Mouse (Mus musculus): ENCODE measurements at regions not wholly inside any gene's neighbourhood (a gene's known extent, or its start where the extent isn't known, plus 50 kb on each side); places are given as distances from the start of the nearest gene placed in this dataset.

GRCm38 (mm10) chr16:8117543-8118167 lies 307.3 kb downstream of the Tmem114 start:
- no peak for DNase-seq (ENCODE audit: low spot score in 2 of 2)
- intact Hi-C loops (cut with DNase I) = no loop called here

DNA sequence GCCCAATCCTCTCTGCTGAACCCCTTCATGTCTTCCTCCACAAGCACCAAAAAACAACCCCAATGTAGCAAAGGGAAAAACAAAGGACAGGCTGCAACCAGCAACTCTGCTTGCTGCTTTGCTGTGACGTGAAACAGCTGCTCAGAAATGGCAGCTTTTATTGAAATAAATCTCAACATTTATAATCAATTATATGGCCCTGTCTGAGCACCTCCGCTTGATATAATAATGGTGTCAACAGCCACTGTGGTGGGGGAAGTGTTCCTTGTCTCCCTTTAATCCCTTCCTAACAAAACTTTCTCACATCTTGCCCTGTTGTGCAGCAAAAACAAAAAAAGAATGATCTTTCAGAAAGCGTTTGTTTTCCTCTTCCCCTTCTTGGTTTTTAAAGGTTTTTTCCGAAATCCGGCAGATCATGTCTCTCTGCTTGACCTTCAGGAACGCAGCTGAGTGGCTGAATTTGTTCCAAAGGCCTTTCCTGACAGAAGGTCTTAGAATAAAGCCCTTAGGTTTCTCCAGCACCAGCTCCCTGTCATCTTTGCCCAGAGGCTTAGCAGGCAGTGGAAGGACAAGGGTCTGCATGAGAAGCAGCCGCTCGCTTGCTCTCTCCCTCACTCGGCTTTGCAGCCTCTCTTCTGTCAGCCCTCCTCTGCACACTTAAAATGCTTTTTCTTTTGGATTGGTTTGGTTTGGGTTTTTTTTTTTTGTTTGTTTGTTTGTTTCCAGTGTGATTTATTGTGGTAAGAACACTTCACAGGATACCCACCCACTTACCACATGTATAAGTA lies 313.4 kb downstream of the Tmem114 start:
- DNase-seq (ENCODE audit: low spot score in 2 of 2) = no peak
- intact Hi-C loops (cut with DNase I) = no loop called here

DNA sequence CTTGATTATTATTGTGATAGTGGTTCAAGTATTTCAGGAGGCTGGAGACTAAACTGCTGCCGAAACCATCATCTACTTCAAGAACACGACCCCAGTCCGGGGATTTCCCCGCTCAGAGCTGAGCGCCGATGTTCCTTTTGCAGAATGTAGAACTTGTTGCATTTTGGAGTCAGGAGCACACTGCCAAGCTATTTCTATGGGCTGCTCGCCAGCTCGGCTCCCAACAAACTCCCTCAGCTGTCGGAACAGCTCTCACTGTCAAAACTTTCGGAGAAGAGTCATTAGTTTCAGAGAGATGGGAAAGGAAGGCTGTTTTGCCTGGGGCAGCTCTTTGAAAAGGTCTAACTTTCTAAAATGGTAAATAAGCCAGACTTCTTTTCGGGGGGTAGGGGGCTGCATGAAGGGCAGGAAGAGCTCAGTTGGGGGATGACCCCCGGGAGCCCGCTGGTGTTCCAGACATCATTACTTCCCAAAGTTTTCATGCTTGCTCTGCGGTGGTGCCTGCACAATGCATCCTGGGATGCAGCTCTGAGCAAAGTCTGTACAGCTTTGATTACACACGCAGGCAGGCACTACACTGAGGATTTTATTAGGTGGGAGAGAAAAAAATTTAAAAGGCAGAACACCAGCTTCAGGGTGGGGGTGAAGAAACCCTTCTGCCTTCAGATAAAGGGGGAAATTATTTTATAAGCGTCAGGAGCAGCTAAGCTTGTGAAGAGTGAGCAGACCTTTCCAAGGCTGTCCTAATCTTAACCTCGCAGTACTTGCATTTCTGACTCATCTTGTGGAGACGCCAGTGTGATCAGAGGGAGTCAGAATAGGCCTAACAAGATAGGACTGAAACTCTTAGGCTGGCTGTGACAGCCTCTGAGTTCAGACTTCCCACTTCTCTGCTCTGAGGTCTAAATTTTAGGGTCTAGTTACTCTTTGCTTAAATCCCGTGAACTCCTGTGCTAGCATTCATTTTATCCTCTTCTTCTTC lies 316.5 kb downstream of the Tmem114 start:
- intact Hi-C loops (cut with DNase I) = no loop called here
- peak in 1 of 2 experiments; percentile 19 for DNase-seq (ENCODE audit: low spot score in 2 of 2)

GRCm38 (mm10) chr16:8079024-8079423 lies 345.9 kb downstream of the Tmem114 start:
- DNase-seq (ENCODE audit: low spot score in 2 of 2) = no peak
- intact Hi-C loops (cut with DNase I) = no loop called here

DNA sequence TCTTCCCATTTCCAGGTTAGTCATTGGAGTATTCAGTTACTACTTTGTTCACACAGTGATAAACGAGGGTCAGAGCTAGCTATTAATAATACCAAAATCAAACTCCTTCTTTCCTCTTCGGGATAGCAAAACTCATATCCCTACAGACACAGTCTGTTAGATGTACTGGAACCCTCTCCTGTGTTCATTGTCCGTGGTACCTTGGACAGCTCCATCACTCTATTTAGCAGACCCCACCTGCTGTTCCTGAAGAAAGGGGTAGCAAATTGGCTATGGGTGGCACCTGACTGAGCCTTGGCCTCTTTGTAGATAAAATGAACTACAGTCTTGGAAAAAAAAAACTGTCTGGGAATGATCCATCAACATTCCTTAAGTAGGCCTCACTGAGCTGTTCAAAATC lies 346.5 kb downstream of the Tmem114 start:
- DNase-seq (ENCODE audit: low spot score in 2 of 2) = no peak
- intact Hi-C loops (cut with DNase I) = no loop called here

DNA sequence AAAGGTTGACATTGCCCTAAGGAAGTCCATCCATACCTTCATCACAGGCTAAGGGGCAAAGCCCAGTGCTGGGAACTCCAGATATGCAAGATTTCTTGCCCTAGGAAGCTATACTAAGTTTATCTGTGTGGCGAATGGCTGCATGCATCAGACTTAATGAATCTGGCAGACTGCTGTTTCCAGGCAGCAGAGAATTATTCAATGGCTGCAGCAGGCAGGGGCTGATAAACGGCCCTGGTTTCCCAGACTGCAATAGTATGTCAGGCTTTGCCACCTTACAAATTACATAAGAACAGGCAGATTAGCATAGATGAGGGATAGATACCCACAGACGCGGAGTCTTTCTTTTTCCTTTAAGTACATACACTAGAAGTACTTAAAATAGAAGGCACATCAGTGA lies 350.2 kb downstream of the Tmem114 start:
- intact Hi-C loops (cut with DNase I) = no loop called here
- peak in 1 of 2 experiments; percentile 5 for DNase-seq (ENCODE audit: low spot score in 2 of 2)

- DNase-seq (ENCODE audit: low spot score in 2 of 2) = no peak
- intact Hi-C loops (cut with DNase I) = no loop called here
Measured at GRCm38 (mm10) chr16:8053936-8054335, 371.0 kb downstream of the Tmem114 start.

GRCm38 (mm10) chr16:8008966-8009365 lies 416.0 kb downstream of the Tmem114 start:
- peak; percentile 71 to 72 for DNase-seq (ENCODE audit: low spot score in 2 of 2)
- intact Hi-C loops (cut with DNase I) = no loop called here

DNA sequence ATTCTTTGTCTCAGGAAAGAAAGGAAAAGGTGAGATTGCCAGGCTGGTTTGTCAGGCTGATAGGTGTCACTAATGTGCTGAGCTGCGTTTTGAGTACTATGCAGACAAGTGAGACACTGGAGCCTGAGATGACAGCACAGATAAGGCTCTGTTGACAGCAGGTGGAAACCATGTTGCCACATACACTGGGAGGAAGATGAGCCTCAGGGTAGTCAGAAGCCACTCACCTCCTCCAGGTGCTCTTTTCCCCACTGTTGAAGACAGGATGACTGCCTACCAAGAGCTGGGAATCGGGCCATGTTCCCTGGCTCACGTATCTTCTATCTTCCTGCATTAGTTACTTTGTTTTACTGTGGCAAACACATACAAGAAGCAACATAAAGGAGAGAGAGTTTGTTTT lies 418.3 kb downstream of the Tmem114 start:
- intact Hi-C loops (cut with DNase I) = no loop called here

DNA sequence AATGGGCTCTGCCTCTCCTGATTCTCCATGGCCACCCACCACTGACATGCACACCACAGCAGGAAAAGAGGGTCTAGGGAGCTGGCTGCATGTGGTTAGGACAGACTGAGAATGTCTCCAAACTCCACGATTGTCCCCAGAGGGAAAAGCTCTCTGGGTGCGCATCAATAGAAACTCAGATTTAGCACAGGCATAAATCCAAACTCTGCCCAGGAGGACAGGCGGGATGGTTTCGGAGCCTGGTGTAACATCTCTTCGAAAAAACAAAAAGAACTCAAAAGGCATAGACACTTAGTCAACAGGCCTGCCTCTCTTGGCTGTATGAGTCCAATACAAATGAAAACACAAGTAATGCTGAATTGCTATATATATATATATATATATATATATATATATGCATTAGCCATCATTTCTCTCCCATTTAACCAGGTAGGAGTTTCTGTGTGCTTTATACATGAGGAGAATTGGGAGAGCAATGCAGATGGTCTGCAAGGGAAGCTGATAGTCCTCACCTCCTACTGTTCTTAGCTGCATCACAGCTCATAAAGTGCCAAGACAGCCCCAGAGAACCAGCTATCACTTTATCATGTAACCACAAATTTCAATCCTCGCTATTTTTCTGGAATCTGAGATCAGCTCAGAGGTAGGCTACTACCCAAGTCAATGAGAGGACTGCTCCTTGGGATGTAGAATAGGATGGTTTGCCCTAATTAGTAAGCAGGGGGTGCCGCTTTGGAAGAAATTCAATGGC lies 422.4 kb downstream of the Tmem114 start:
- intact Hi-C loops (cut with DNase I) = no loop called here
- peak in 1 of 2 experiments; percentile 51 for DNase-seq (ENCODE audit: low spot score in 2 of 2)

More for the DNA sequence above, 418.3 kb downstream of the Tmem114 start:
- no peak for DNase-seq (ENCODE audit: low spot score in 2 of 2)

GRCm38 (mm10) chr16:7982816-7983215 lies 442.1 kb downstream of the Tmem114 start:
- no peak for DNase-seq (ENCODE audit: low spot score in 2 of 2)
- intact Hi-C loops (cut with DNase I) = no loop called here

- DNase-seq (ENCODE audit: low spot score in 2 of 2) = no peak
- intact Hi-C loops (cut with DNase I) = no loop called here
Measured at GRCm38 (mm10) chr16:7978466-7978865, 446.5 kb downstream of the Tmem114 start.

DNA sequence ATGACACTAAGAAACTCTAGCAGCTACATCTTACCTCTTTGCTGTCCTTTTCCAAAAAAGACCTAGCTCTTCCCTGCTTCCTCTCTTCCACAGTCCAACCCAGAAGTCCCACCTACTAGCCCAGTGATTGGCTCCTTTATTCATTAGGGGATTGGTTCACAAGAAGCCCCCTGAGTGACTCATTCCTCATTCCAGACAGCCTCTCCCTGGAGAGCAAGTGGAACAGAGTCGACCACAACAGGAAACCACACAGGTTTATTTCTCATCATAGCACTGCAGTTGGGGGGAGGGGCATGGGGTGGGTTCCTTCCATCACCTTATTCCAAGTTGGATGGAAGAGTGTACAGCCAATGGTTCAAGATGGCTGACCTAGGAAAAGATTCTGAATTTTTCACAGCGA lies 473.3 kb downstream of the Tmem114 start:
- intact Hi-C loops (cut with DNase I) = no loop called here
- no peak for DNase-seq (ENCODE audit: low spot score in 2 of 2)

GRCm38 (mm10) chr16:7942333-7942732 lies 482.6 kb downstream of the Tmem114 start:
- no peak for DNase-seq (ENCODE audit: low spot score in 2 of 2)
- intact Hi-C loops (cut with DNase I) = no loop called here

GRCm38 (mm10) chr16:7937167-7937566 lies 487.8 kb downstream of the Tmem114 start:
- no peak for DNase-seq (ENCODE audit: low spot score in 2 of 2)
- intact Hi-C loops (cut with DNase I) = no loop called here

- intact Hi-C loops (cut with DNase I) = no loop called here
- no peak for DNase-seq (ENCODE audit: low spot score in 2 of 2)
Measured at GRCm38 (mm10) chr16:7932322-7932721, 492.6 kb downstream of the Tmem114 start.

GRCm38 (mm10) chr16:7931676-7932075 lies 493.3 kb downstream of the Tmem114 start:
- intact Hi-C loops (cut with DNase I) = no loop called here

DNA sequence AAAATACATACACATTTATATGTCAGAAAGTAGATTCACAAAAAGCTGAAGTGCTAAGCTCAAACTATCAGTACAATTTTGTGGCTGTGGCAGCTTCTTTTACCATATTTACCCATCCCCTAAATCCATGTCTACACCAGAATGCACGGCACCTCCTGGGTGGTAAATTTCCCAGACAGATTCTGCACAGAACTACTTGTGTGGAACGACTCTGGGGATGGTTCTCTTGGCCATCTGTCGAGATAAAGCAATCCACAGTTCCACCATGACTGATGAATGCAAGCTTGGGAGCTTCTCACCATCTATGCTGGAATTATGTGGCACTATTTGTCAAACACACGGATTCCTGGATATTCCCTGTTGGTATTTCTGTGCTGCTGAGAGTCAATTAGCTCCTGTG lies 495.8 kb downstream of the Tmem114 start:
- DNase-seq (ENCODE audit: low spot score in 2 of 2) = peak; percentile 7 to 11
- intact Hi-C loops (cut with DNase I) = no loop called here

More at GRCm38 (mm10) chr16:7931676-7932075, 493.3 kb downstream of the Tmem114 start:
- no peak for DNase-seq (ENCODE audit: low spot score in 2 of 2)

- intact Hi-C loops (cut with DNase I) = no loop called here
- DNase-seq (ENCODE audit: low spot score in 2 of 2) = peak; percentile 7 to 15
Measured at GRCm38 (mm10) chr16:7928391-7928935, 496.5 kb downstream of the Tmem114 start.

Data from left cerebral cortex, postnatal 36 days (tissue).